Mouse (Mus musculus) E14TG2a.4 (cell line): ENCODE data around the gene Rin2.

Experiments used
- H3K27me3 ChIP-seq: 2 replicates; pipeline ENCODE4 v1.6.1; 2014; ENCODE audit warnings: low read length, control low read depth; ENCODE audit not compliant: insufficient read depth
- H3K36me3 ChIP-seq: 2 replicates; pipeline ENCODE4 v1.6.1; 2014; ENCODE audit warnings: low read length, control low read depth; ENCODE audit not compliant: insufficient read depth
- H3K4me1 ChIP-seq: replicated peaks from 2 replicates; pipeline ENCODE4 v1.6.1; 2014; ENCODE audit warnings: low read depth, low read length, control low read depth
- H3K4me3 ChIP-seq: replicated peaks from 2 replicates; pipeline ENCODE4 v1.5.1; 2014; ENCODE audit warnings: mild to moderate bottlenecking, low read length
- H3K9me3 ChIP-seq: 2 replicates; pipeline ENCODE4 v1.6.1; 2014; ENCODE audit warnings: low read length, control low read depth
- CTCF ChIP-seq: conservative IDR thresholded peaks from 2 replicates; pipeline ENCODE4 v1.5.1; 2014; ENCODE audit warnings: low read length
- NANOG ChIP-seq: IDR thresholded peaks from 2 replicates; pipeline ENCODE4 v1.6.1; 2014; ENCODE audit warnings: borderline replicate concordance, low read length, mixed read lengths
- POU5F1 ChIP-seq: IDR thresholded peaks from 2 replicates; pipeline ENCODE4 v1.6.1; 2014; ENCODE audit warnings: low read length, borderline replicate concordance

Gene Rin2

DNA sequence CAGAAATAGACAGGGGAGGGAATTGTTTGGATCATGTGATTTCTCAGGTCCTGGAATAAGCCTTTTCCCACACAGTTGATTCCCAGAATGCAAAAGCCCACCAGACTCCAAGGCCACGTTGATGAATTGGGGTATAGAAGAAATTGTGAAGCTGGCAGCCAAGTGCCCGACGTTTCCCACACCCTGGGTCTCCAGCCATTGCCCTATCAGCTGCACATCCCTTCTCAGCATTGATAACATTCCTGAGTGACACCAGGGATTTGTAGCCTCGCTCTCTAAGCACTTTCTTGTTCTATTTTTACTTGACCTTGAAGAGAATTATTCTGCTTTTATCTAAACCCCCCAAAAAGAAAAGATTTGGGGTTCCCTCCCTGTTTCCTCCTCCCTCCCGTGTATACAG, 142.2 kb downstream of the Rin2 start:
- Histone ChIP-seq H3K4me3 (no peak overlapping the region), H3K27me3 (no peaks in the 10 kb centered on the region), H3K4me1 (peaks cover 1% of the 10 kb centered on the region; the same call in 1 of the 2 replicates), H3K36me3 (no peaks in the 10 kb centered on the region), H3K9me3 (no peaks in the 10 kb centered on the region)
- no peak for TF ChIP-seq NANOG
- no peak for TF ChIP-seq POU5F1
- no peak for TF ChIP-seq CTCF

DNA sequence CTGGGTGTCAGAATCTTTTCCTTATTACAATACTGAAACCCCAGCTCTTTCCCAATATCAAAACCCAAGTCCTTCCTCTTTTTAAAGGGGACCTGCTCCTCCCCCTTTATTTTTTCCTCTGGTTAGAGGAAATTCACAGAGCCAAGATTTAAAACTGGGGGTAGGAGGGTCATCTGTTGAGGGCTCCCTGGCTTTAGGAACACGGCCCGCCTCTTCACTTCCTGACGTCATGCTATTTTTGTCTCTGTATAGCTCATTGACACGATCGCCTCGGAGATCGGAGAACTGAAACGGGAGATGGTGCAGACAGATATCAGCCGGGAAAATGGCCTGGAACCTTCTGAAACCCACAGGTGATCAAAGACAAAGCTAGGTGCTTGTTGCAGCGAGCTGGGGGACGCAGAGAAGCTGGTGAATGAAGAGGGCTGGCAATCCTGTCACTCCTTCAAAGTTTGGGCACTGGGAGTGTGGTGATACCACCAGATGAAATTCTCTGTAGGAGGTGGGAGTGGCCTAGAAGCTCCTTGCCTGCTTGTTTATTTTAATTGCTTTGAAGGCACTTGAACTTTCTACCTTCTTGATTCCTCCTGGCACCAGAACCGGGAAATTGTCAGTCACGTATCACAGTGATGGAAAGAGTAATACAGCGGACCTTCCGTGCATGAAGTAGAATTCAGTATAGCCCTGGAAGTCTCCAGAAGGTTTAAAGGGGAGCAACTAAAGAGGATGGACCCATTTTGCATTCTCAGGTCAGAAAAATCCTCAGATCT, 147.2 kb downstream of the Rin2 start:
- TF ChIP-seq POU5F1 (no peak), CTCF (no peak), NANOG (no peak)
- Histone ChIP-seq H3K4me1 (peaks cover 13% of the 10 kb centered on the region; the same call in 1 of the 2 replicates), H3K4me3 (no peak overlapping the region), H3K9me3 (no peaks in the 10 kb centered on the region), H3K36me3 (no peaks in the 10 kb centered on the region), H3K27me3 (no peaks in the 10 kb centered on the region)

- Histone ChIP-seq H3K4me3 (no peak overlapping the region), H3K27me3 (no peaks in the 10 kb centered on the region), H3K4me1 (peaks cover 13% of the 10 kb centered on the region; the same call in 1 of the 2 replicates), H3K9me3 (no peaks in the 10 kb centered on the region), H3K36me3 (no peaks in the 10 kb centered on the region)
- TF ChIP-seq POU5F1 = no peak
- TF ChIP-seq CTCF = no peak
- TF ChIP-seq NANOG = no peak
Observed at GRCm38 (mm10) chr2:145822783-145823729, 148.0 kb downstream of the Rin2 start.

DNA sequence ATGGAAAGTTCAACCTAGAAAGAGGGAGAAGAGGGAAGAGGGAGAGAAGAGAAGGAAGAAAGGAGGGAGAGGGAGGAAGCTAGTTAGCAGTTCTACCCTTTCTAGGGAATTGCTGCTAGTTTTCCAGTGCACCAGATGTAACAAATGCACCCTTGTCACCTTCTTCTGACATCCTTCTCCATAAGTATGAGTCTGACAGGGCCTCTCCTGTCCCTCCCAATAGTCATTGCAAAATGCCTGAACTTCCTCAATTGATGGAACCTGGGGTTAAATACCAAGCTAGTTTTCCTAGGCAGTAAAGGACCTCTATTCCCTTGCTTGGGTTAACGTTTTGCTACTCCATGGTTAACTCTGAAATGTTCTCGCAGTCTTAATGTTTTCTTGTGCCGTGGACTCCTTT, 149.7 kb downstream of the Rin2 start:
- peaks cover 13% of the 10 kb centered on the region; the same call in 1 of the 2 replicates for H3K4me1 ChIP-seq
- H3K36me3 ChIP-seq = no peaks in the 10 kb centered on the region
- H3K4me3 ChIP-seq = no peak overlapping the region
- no peaks in the 10 kb centered on the region for H3K27me3 ChIP-seq
- H3K9me3 ChIP-seq = no peaks in the 10 kb centered on the region
- TF ChIP-seq NANOG = no peak
- TF ChIP-seq POU5F1 = no peak
- TF ChIP-seq CTCF = no peak

GRCm38 (mm10) chr2:145825221-145825620, 150.2 kb downstream of the Rin2 start:
- Histone ChIP-seq H3K27me3 (no peaks in the 10 kb centered on the region), H3K9me3 (no peaks in the 10 kb centered on the region), H3K36me3 (no peaks in the 10 kb centered on the region), H3K4me3 (no peak overlapping the region), H3K4me1 (peaks cover 13% of the 10 kb centered on the region; the same call in 1 of the 2 replicates)
- no peak for TF ChIP-seq CTCF

DNA sequence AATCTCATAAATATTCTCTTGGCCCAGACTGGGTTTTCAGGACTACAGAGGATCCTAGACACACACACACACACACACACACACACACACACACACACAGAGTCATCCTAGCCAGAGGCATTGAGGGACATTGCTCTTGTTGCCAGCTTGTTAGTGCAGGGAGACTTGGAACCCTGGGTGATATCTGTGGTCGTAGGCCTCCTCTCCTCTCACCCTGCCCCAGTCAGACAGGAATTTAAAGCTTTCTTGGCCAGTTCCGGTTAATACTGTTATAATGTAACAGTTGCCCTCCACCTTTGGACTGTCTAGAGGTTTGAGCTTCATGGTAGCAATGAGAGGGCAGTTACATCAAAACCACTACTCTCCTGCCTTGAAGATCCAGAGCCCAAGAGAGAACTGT, 152.9 kb downstream of the Rin2 start:
- Histone ChIP-seq H3K4me1 (peaks cover 15% of the 10 kb centered on the region), H3K36me3 (no peaks in the 10 kb centered on the region), H3K9me3 (no peaks in the 10 kb centered on the region), H3K27me3 (no peaks in the 10 kb centered on the region), H3K4me3 (no peak overlapping the region)
- TF ChIP-seq NANOG (no peak), POU5F1 (no peak)

DNA sequence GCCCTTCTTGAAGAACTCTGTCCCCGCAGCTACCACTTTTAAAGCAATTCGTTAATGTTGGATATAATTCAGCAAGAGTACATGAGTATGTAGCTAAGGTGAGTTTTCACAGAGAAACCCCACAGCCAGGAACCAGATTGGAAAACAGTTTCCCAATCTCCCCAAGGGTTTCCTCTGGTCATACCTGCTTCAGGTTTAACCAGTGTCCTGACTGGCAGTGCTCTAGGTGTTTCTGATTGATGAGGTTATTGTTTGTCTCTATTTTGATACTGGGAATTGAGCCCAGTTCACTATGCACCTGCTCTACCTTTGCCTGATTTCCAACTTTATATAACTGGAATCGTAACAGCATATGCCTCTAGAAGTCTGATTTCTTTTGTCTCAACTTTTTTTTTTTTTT, 153.6 kb downstream of the Rin2 start:
- H3K36me3 ChIP-seq = no peaks in the 10 kb centered on the region
- TF ChIP-seq POU5F1 = no peak
- no peak for TF ChIP-seq NANOG
- no peak for TF ChIP-seq CTCF
- no peaks in the 10 kb centered on the region for H3K27me3 ChIP-seq
- peaks cover 16% of the 10 kb centered on the region for H3K4me1 ChIP-seq
- H3K4me3 ChIP-seq = no peak overlapping the region
- no peaks in the 10 kb centered on the region for H3K9me3 ChIP-seq

DNA sequence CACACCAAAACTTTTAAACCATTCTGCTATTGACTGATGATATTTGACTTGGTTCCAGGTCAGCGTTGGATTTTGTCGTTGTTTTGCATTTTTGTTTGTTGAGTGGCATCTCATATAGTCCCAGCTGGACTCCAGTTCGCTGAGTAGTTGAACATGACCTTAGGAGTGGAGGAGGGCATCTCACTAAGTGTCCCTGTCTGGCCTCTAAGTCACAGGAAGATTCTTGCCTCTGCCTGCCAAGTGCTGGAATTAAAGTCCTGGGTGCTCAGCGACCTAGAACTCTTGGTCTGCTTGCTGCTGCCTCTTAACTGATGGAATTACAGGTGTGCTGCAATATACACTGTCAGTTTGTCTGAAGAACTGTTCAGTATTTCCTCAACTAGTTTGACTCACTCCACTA, 154.2 kb downstream of the Rin2 start:
- TF ChIP-seq POU5F1 (no peak), CTCF (no peak), NANOG (no peak)
- Histone ChIP-seq H3K4me3 (no peak overlapping the region), H3K36me3 (no peaks in the 10 kb centered on the region), H3K4me1 (peaks cover 16% of the 10 kb centered on the region), H3K9me3 (no peaks in the 10 kb centered on the region), H3K27me3 (no peaks in the 10 kb centered on the region)
